Mouse (Mus musculus): ENCODE data around the gene Pitpnm1. TPM values are rescaled to one million over a fixed set of nuclear protein-coding genes. Genes with fewer than 3 reads are reported as not detected.
"Not testable (repeated sequence)": the region's sequence is repeated elsewhere in the genome, so short reads cannot be mapped to it uniquely, and the experiment has no call there.

Pitpnm1 gene
- polyA plus RNA-seq, 2 experiments = 4.5 to 16.2 TPM

DNA sequence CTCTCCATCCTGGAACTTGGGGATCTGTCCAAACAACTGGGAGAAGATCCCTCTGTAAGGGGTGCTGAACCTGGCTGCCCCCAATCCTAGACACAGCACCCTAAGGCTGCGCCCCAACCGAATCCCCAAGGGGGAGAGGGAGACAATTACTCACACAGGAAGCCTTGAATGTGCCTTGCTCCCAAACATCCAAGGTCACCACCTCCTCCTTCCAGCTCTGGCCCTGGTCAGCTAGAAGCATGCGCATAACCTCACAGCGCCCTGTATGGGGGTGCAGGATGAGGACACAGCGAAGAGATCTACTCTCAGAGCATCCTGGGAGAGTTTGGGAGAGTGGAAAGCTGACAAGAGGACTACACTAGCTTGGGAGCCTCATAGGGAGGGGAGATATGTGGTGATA, 41.2 kb upstream of the Pitpnm1 start:
- Histone ChIP-seq H3K27ac (replicated peaks; ENCODE audit: low read depth, low read length) (no peak overlapping the region), H3K9me3 (ENCODE audit: control insufficient read depth, low read length) (no peaks in the 10 kb centered on the region), H3K9ac (ENCODE audit: low read depth, low read length, severe bottlenecking) (no peak overlapping the region), H3K4me3 (replicated peaks; ENCODE audit: low read length) (no peak overlapping the region), H3K36me3 (ENCODE audit: control insufficient read depth, insufficient read depth, low read length) (no peaks in the 10 kb centered on the region), H3K4me1 (ENCODE audit: control insufficient read depth, insufficient read depth, low read length) (no peaks in the 10 kb centered on the region), H3K4me2 (replicated peaks; ENCODE audit: low read depth, low read length, severe bottlenecking) (no peak overlapping the region), H3K27me3 (ENCODE audit: control insufficient read depth, insufficient read depth, low read length) (no peaks in the 10 kb centered on the region)
- WGBS = 90% methylated on average over 5 of the region's 5 CpGs
- DNase-seq (ENCODE audit: low spot score) (no peak), ATAC-seq (ENCODE audit: low FRiP score, low read depth) (no peak)
- no peak for TF ChIP-seq POLR2A (IDR thresholded peaks at IDR 0.05; ENCODE audit: borderline replicate concordance, extremely low read depth, insufficient read depth, insufficient read length)

- Histone ChIP-seq H3K27me3 (ENCODE audit: control insufficient read depth, insufficient read depth, low read length) (no peaks in the 10 kb centered on the region), H3K36me3 (ENCODE audit: control insufficient read depth, insufficient read depth, low read length) (no peaks in the 10 kb centered on the region), H3K4me1 (ENCODE audit: control insufficient read depth, insufficient read depth, low read length) (no peaks in the 10 kb centered on the region), H3K4me3 (replicated peaks; ENCODE audit: low read length) (no peak within 1 kb of the TSS), H3K27ac (replicated peaks; ENCODE audit: low read depth, low read length) (no peak within 1 kb of the TSS), H3K4me2 (replicated peaks; ENCODE audit: low read depth, low read length, severe bottlenecking) (no peak within 1 kb of the TSS), H3K9me3 (ENCODE audit: control insufficient read depth, low read length) (no peaks in the 10 kb centered on the region), H3K9ac (ENCODE audit: low read depth, low read length, severe bottlenecking) (no peak within 1 kb of the TSS)
- ATAC-seq (ENCODE audit: low FRiP score, low read depth) (no peak), DNase-seq (ENCODE audit: low spot score) (no peak)
- no peak for TF ChIP-seq POLR2A (IDR thresholded peaks at IDR 0.05; ENCODE audit: borderline replicate concordance, extremely low read depth, insufficient read depth, insufficient read length)
- WGBS = 78% methylated on average over 15 of the region's 15 CpGs
These were observed 40.6 kb upstream of the Pitpnm1 start, which contains the start of gene Gstp3 for GRCm38 (mm10) chr19:4059069-4059740. Gstp3 (minus strand) TSS chr19:4059569.

- H3K27ac ChIP-seq (replicated peaks; ENCODE audit: low read depth, low read length); H3K9ac ChIP-seq (ENCODE audit: low read depth, low read length, severe bottlenecking); H3K4me1 ChIP-seq (ENCODE audit: control insufficient read depth, insufficient read depth, low read length); DNase-seq (ENCODE audit: low spot score); H3K4me2 ChIP-seq (replicated peaks; ENCODE audit: low read depth, low read length, severe bottlenecking); H3K36me3 ChIP-seq (ENCODE audit: control insufficient read depth, insufficient read depth, low read length); H3K4me3 ChIP-seq (replicated peaks; ENCODE audit: low read length); ATAC-seq (ENCODE audit: low FRiP score, low read depth); H3K27me3 ChIP-seq (ENCODE audit: control insufficient read depth, insufficient read depth, low read length); H3K9me3 ChIP-seq (ENCODE audit: control insufficient read depth, low read length): not testable (repeated sequence)
- 89% methylated on average over 8 of the region's 8 CpGs for WGBS
These were observed 39.5 kb upstream of the Pitpnm1 start for GRCm38 (mm10) chr19:4060044-4060898.

DNA sequence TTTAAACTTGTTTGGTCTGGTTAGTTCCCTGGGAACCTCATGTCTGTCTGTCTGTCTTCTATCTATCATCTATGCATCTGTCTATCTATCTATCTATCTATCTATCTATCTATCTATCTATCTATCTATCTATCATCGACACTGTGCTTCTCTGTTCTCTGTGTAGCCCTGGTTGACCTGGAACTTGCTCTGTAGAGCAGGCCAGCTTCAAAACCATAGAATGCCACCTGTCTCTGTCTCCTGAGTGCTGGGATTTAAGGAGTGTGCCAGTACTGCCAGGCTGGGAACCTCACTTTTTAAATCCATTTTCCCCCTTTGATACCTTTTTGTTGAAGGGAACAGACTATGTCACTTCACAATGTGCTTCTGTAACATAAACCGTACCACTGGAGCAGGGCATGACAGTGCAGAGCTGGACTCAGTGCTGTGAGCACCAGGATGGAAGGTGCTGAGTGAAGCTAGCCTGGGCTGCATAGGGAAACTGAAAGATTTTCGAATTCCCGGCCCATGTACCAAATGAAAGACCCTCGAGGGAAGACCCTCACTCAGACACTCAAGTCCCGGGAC, 38.8 kb upstream of the Pitpnm1 start:
- Histone ChIP-seq H3K9ac (ENCODE audit: low read depth, low read length, severe bottlenecking) (no peak overlapping the region), H3K9me3 (ENCODE audit: control insufficient read depth, low read length) (no peaks in the 10 kb centered on the region), H3K36me3 (ENCODE audit: control insufficient read depth, insufficient read depth, low read length) (no peaks in the 10 kb centered on the region), H3K4me3 (replicated peaks; ENCODE audit: low read length) (no peak overlapping the region), H3K27me3 (ENCODE audit: control insufficient read depth, insufficient read depth, low read length) (no peaks in the 10 kb centered on the region), H3K4me2 (replicated peaks; ENCODE audit: low read depth, low read length, severe bottlenecking) (no peak overlapping the region), H3K27ac (replicated peaks; ENCODE audit: low read depth, low read length) (no peak overlapping the region), H3K4me1 (ENCODE audit: control insufficient read depth, insufficient read depth, low read length) (no peaks in the 10 kb centered on the region)
- TF ChIP-seq POLR2A (IDR thresholded peaks at IDR 0.05; ENCODE audit: borderline replicate concordance, extremely low read depth, insufficient read depth, insufficient read length) = no peak
- ATAC-seq (ENCODE audit: low FRiP score, low read depth) (no peak), DNase-seq (ENCODE audit: low spot score) (no peak)
- 92% methylated on average over 6 of the region's 6 CpGs for WGBS

GRCm38 (mm10) chr19:4063357-4063756, 36.4 kb upstream of the Pitpnm1 start:
- not testable (repeated sequence) for H3K27ac ChIP-seq (replicated peaks; ENCODE audit: low read depth, low read length); H3K27me3 ChIP-seq (ENCODE audit: control insufficient read depth, insufficient read depth, low read length); H3K4me3 ChIP-seq (replicated peaks; ENCODE audit: low read length); H3K9ac ChIP-seq (ENCODE audit: low read depth, low read length, severe bottlenecking); H3K4me2 ChIP-seq (replicated peaks; ENCODE audit: low read depth, low read length, severe bottlenecking); H3K36me3 ChIP-seq (ENCODE audit: control insufficient read depth, insufficient read depth, low read length); H3K4me1 ChIP-seq (ENCODE audit: control insufficient read depth, insufficient read depth, low read length); ATAC-seq (ENCODE audit: low FRiP score, low read depth); H3K9me3 ChIP-seq (ENCODE audit: control insufficient read depth, low read length); DNase-seq (ENCODE audit: low spot score)
- 80% methylated on average over 2 of the region's 4 CpGs for WGBS

GRCm38 (mm10) chr19:4064501-4064900, 35.3 kb upstream of the Pitpnm1 start:
- not testable (repeated sequence) for H3K27ac ChIP-seq (replicated peaks; ENCODE audit: low read depth, low read length); DNase-seq (ENCODE audit: low spot score); H3K9me3 ChIP-seq (ENCODE audit: control insufficient read depth, low read length); H3K4me3 ChIP-seq (replicated peaks; ENCODE audit: low read length); H3K36me3 ChIP-seq (ENCODE audit: control insufficient read depth, insufficient read depth, low read length); H3K4me2 ChIP-seq (replicated peaks; ENCODE audit: low read depth, low read length, severe bottlenecking); ATAC-seq (ENCODE audit: low FRiP score, low read depth); H3K27me3 ChIP-seq (ENCODE audit: control insufficient read depth, insufficient read depth, low read length); H3K4me1 ChIP-seq (ENCODE audit: control insufficient read depth, insufficient read depth, low read length); H3K9ac ChIP-seq (ENCODE audit: low read depth, low read length, severe bottlenecking)
- 16% methylated on average over 3 of the region's 11 CpGs for WGBS

Measured in limb, embryonic 14.5 days (tissue).